Mouse (Mus musculus): ENCODE data around the gene Phactr4. TPM values are rescaled to one million over a fixed set of nuclear protein-coding genes. Genes with fewer than 3 reads are reported as not detected.
"Not testable (repeated sequence)": the region's sequence is repeated elsewhere in the genome, so short reads cannot be mapped to it uniquely, and the experiment has no call there.

The Phactr4 gene
- polyA plus RNA-seq, 1 experiment from 2014 or later, result 19.5 TPM

DNA sequence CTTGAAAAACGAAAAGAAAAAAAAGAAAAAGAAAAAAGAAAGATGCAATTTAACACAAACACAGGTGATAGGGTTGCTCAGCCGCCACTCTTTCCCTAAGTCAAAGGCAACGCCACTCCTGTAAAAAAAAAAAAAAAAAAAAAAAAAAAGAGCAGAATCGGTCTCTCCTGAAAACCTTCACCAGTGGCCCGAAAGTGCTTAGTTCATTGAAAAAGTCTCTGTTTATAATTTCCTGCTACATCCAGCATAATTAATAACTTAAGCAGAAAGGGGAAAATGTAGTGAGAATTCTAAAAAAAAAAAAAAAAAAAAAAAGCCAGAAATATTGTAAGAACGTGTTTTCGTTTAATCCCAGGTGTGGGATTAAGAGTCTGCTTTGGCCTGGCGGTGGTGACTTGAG, 22.2 kb upstream of the Phactr4 start:
- no peaks in the 10 kb centered on the region for H3K4me1 ChIP-seq (replicated peaks)
- ATAC-seq (ENCODE audit: insufficient number of reproducible peaks, low FRiP score), result no peak
- H3K4me2 ChIP-seq, result no peak overlapping the region
- 73% methylated on average over 8 of the region's 8 CpGs for WGBS
- no peak overlapping the region for H3K4me3 ChIP-seq
- no peak overlapping the region for H3K27ac ChIP-seq (ENCODE audit: poor library complexity, severe bottlenecking)
- no peak overlapping the region for H3K9ac ChIP-seq
- H3K27me3 ChIP-seq (replicated peaks), result no peaks in the 10 kb centered on the region
- H3K9me3 ChIP-seq (replicated peaks), result peaks cover 7% of the 10 kb centered on the region; the same call in 1 of the 2 replicates
- no peaks in the 10 kb centered on the region for H3K36me3 ChIP-seq

DNA sequence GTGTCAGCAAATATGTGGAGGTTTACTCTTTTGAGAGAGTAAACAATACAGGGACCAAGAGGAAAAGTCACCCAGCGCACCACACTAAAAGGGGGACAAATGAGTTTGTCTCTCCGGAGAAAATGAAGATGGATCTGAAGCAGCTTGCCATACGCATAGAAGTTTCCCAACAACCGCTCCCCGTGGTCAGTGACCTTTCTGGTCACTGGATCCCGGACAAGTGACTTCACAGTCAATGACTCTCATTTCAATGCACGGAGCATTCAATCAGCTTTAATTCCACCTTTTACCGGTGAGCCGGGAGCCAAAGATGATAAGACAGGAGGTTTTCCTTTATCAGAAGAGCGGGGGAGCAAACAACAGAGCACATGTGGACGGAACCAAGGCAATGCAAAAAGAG, 15.6 kb upstream of the Phactr4 start:
- Histone ChIP-seq H3K4me3 (no peak overlapping the region), H3K27me3 (replicated peaks) (no peaks in the 10 kb centered on the region), H3K9ac (no peak overlapping the region), H3K4me2 (no peak overlapping the region), H3K4me1 (replicated peaks) (peaks cover 5% of the 10 kb centered on the region; the same call in 1 of the 2 replicates), H3K36me3 (no peaks in the 10 kb centered on the region), H3K27ac (ENCODE audit: poor library complexity, severe bottlenecking) (no peak overlapping the region), H3K9me3 (replicated peaks) (peaks cover 2% of the 10 kb centered on the region; the same call in 1 of the 2 replicates)
- ATAC-seq (ENCODE audit: insufficient number of reproducible peaks, low FRiP score), result no peak
- 44% methylated on average over 11 of the region's 11 CpGs for WGBS

GRCm38 (mm10) chr4:132432717-132433372, 10.6 kb upstream of the Phactr4 start:
- ATAC-seq (ENCODE audit: insufficient number of reproducible peaks, low FRiP score), result no peak
- no peak overlapping the region for H3K27ac ChIP-seq (ENCODE audit: poor library complexity, severe bottlenecking)
- H3K27me3 ChIP-seq (replicated peaks), result no peaks in the 10 kb centered on the region
- H3K36me3 ChIP-seq, result no peaks in the 10 kb centered on the region
- H3K4me2 ChIP-seq, result peak overlapping the region; percentile 56
- WGBS, result 15% methylated on average over 14 of the region's 14 CpGs
- H3K4me3 ChIP-seq, result peak overlapping the region; percentile 12; the same call in 1 of the 2 replicates
- H3K4me1 ChIP-seq (replicated peaks), result peaks cover 15% of the 10 kb centered on the region
- H3K9ac ChIP-seq, result peak overlapping the region; percentile 0; the same call in 1 of the 2 replicates
- H3K9me3 ChIP-seq (replicated peaks), result no peaks in the 10 kb centered on the region

- no peaks in the 10 kb centered on the region for H3K27me3 ChIP-seq (replicated peaks)
- WGBS, result 11% methylated on average over 9 of the region's 9 CpGs
- no peaks in the 10 kb centered on the region; the same call in 1 of the 2 replicates for H3K9me3 ChIP-seq (replicated peaks)
- ATAC-seq (ENCODE audit: insufficient number of reproducible peaks, low FRiP score), result peak; percentile 83
- no peak overlapping the region for H3K9ac ChIP-seq
- no peak overlapping the region for H3K4me3 ChIP-seq
- peak overlapping the region; percentile 61 for H3K27ac ChIP-seq (ENCODE audit: poor library complexity, severe bottlenecking)
- no peaks in the 10 kb centered on the region for H3K36me3 ChIP-seq
- H3K4me1 ChIP-seq (replicated peaks), result peaks cover 20% of the 10 kb centered on the region
- peak overlapping the region; percentile 11; the same call in 1 of the 2 replicates for H3K4me2 ChIP-seq
Measured at GRCm38 (mm10) chr4:132428022-132428542, 5.8 kb upstream of the Phactr4 start.

GRCm38 (mm10) chr4:132427493-132427892, 5.2 kb upstream of the Phactr4 start:
- Histone ChIP-seq H3K9ac (no peak overlapping the region), H3K27ac (ENCODE audit: poor library complexity, severe bottlenecking) (peak overlapping the region; percentile 61), H3K4me3 (no peak overlapping the region), H3K4me1 (replicated peaks) (peaks cover 17% of the 10 kb centered on the region), H3K36me3 (no peaks in the 10 kb centered on the region), H3K4me2 (peak overlapping the region; percentile 11; the same call in 1 of the 2 replicates), H3K27me3 (replicated peaks) (no peaks in the 10 kb centered on the region), H3K9me3 (replicated peaks) (no peaks in the 10 kb centered on the region; the same call in 1 of the 2 replicates)
- 66% methylated on average over 4 of the region's 4 CpGs for WGBS
- ATAC-seq (ENCODE audit: insufficient number of reproducible peaks, low FRiP score), result no peak

- no peaks in the 10 kb centered on the region for H3K27me3 ChIP-seq (replicated peaks)
- no peaks in the 10 kb centered on the region for H3K36me3 ChIP-seq
- no peak overlapping the region for H3K4me3 ChIP-seq
- H3K4me2 ChIP-seq, result no peak overlapping the region
- WGBS, result 32% methylated on average over 2 of the region's 2 CpGs
- peaks cover 18% of the 10 kb centered on the region for H3K4me1 ChIP-seq (replicated peaks)
- no peaks in the 10 kb centered on the region; the same call in 1 of the 2 replicates for H3K9me3 ChIP-seq (replicated peaks)
- H3K9ac ChIP-seq, result no peak overlapping the region
- ATAC-seq (ENCODE audit: insufficient number of reproducible peaks, low FRiP score), result no peak
- no peak overlapping the region for H3K27ac ChIP-seq (ENCODE audit: poor library complexity, severe bottlenecking)
Measured at GRCm38 (mm10) chr4:132426021-132426420, 3.7 kb upstream of the Phactr4 start.

- H3K4me3 ChIP-seq, result no peak overlapping the region
- no peaks in the 10 kb centered on the region; the same call in 1 of the 2 replicates for H3K9me3 ChIP-seq (replicated peaks)
- ATAC-seq (ENCODE audit: insufficient number of reproducible peaks, low FRiP score), result no peak
- no peaks in the 10 kb centered on the region for H3K27me3 ChIP-seq (replicated peaks)
- H3K27ac ChIP-seq (ENCODE audit: poor library complexity, severe bottlenecking), result no peak overlapping the region
- H3K36me3 ChIP-seq, result no peaks in the 10 kb centered on the region
- 94% methylated on average over 5 of the region's 5 CpGs for WGBS
- no peak overlapping the region for H3K9ac ChIP-seq
- peaks cover 28% of the 10 kb centered on the region for H3K4me1 ChIP-seq (replicated peaks)
- no peak overlapping the region for H3K4me2 ChIP-seq
Measured at GRCm38 (mm10) chr4:132424765-132425164, 2.5 kb upstream of the Phactr4 start.

- WGBS, result under 1% methylated on average over 13 of the region's 13 CpGs
Measured at GRCm38 (mm10) chr4:132421556-132421922, 750 bp downstream of the Phactr4 start.

DNA sequence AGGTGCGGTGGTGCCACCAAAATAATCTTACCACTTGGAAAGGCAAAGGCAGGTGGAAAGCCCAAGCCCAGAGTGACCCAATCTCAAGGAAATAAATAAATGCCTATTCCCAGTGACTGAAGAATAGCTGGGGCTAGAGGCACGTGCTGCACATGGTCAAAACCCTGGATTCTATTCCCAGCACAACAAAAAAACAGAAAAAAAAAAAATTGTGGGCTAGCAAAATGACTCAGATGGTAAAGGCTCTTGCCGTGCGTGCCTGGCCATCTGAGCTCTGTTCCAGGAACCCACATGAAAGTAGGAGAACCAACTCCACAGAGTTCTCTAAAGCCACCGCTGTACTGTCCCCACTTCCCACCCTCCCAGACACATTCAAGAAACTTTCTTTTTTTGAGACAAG, 1.8 kb downstream of the Phactr4 start:
- H3K9me3 ChIP-seq (replicated peaks), result no peaks in the 10 kb centered on the region; the same call in 1 of the 2 replicates
- peak overlapping the region; percentile 70 for H3K4me3 ChIP-seq
- H3K4me2 ChIP-seq, result peak overlapping the region; percentile 77
- no peaks in the 10 kb centered on the region for H3K36me3 ChIP-seq
- H3K4me1 ChIP-seq (replicated peaks), result peaks cover 27% of the 10 kb centered on the region
- ATAC-seq (ENCODE audit: insufficient number of reproducible peaks, low FRiP score), result no peak
- no peak overlapping the region for H3K27ac ChIP-seq (ENCODE audit: poor library complexity, severe bottlenecking)
- WGBS, result 80% methylated on average over 5 of the region's 5 CpGs
- peak overlapping the region; percentile 15 for H3K9ac ChIP-seq
- no peaks in the 10 kb centered on the region for H3K27me3 ChIP-seq (replicated peaks)

More at GRCm38 (mm10) chr4:132421556-132421922, 750 bp downstream of the Phactr4 start:
- Histone ChIP-seq H3K4me3 (peak overlapping the region; percentile 70), H3K27ac (ENCODE audit: poor library complexity, severe bottlenecking) (peak overlapping the region; percentile 98), H3K36me3 (no peaks in the 10 kb centered on the region), H3K9me3 (replicated peaks) (no peaks in the 10 kb centered on the region; the same call in 1 of the 2 replicates), H3K27me3 (replicated peaks) (no peaks in the 10 kb centered on the region), H3K9ac (peak overlapping the region; percentile 85), H3K4me1 (replicated peaks) (peaks cover 24% of the 10 kb centered on the region), H3K4me2 (peak overlapping the region; percentile 77)
- no peak for ATAC-seq (ENCODE audit: insufficient number of reproducible peaks, low FRiP score)

- no peak overlapping the region for H3K4me3 ChIP-seq
- ATAC-seq (ENCODE audit: insufficient number of reproducible peaks, low FRiP score), result no peak
- peaks cover 15% of the 10 kb centered on the region for H3K36me3 ChIP-seq
- H3K9me3 ChIP-seq (replicated peaks), result no peaks in the 10 kb centered on the region
- H3K4me2 ChIP-seq, result no peak overlapping the region
- H3K27me3 ChIP-seq (replicated peaks), result no peaks in the 10 kb centered on the region
- H3K4me1 ChIP-seq (replicated peaks), result peaks cover 31% of the 10 kb centered on the region
- H3K27ac ChIP-seq (ENCODE audit: poor library complexity, severe bottlenecking), result no peak overlapping the region
- H3K9ac ChIP-seq, result no peak overlapping the region
Measured at GRCm38 (mm10) chr4:132415966-132416365, 6.3 kb downstream of the Phactr4 start.

GRCm38 (mm10) chr4:132413257-132413656, 9.0 kb downstream of the Phactr4 start:
- peaks cover 18% of the 10 kb centered on the region for H3K4me1 ChIP-seq (replicated peaks)
- not testable (repeated sequence) for H3K4me3 ChIP-seq; H3K9ac ChIP-seq; ATAC-seq (ENCODE audit: insufficient number of reproducible peaks, low FRiP score); H3K9me3 ChIP-seq (replicated peaks); H3K4me2 ChIP-seq; H3K27ac ChIP-seq (ENCODE audit: poor library complexity, severe bottlenecking); H3K27me3 ChIP-seq (replicated peaks)
- peaks cover 15% of the 10 kb centered on the region for H3K36me3 ChIP-seq
- WGBS, result 94% methylated on average over 4 of the region's 4 CpGs

All from heart, embryonic 12.5 days (tissue).